Mouse (Mus musculus) neural tube, embryonic 14.5 days (tissue): ENCODE measurements around the gene Dync1i2. TPM values are rescaled to one million over a fixed set of nuclear protein-coding genes. Genes with fewer than 3 reads are reported as not detected.

Experiments
- ATAC-seq: fragments of 200-750 bp; cut with Nextera tagmentation; 2 replicates; pipeline ENCODE4 v1.8.0; 2017; ENCODE audit warnings: low read depth, mild to moderate bottlenecking, moderate TSS enrichment, moderate library complexity
- H3K27ac ChIP-seq: fragments of 300-500 bp; sonication (generic); 2 replicates; pipeline ENCODE4 v1.5.1; 2014; ENCODE audit warnings: low read depth, mild to moderate bottlenecking, control low read depth, low read length, moderate library complexity, mixed read lengths
- H3K27me3 ChIP-seq: fragments of 300-500 bp; sonication (generic); 2 replicates; pipeline ENCODE4 v1.6.1; 2014; ENCODE audit warnings: low read length; ENCODE audit not compliant: control insufficient read depth, insufficient read depth
- H3K36me3 ChIP-seq: fragments of 300-500 bp; sonication (generic); 2 replicates; pipeline ENCODE4 v1.6.1; 2014; ENCODE audit warnings: low read length, mixed read lengths; ENCODE audit not compliant: control insufficient read depth, insufficient read depth
- H3K4me1 ChIP-seq: fragments of 300-500 bp; sonication (generic); 2 replicates; pipeline ENCODE4 v1.6.1; 2014; ENCODE audit warnings: low read length; ENCODE audit not compliant: control insufficient read depth, insufficient read depth
- H3K4me2 ChIP-seq: fragments of 300-500 bp; sonication (generic); 2 replicates; pipeline ENCODE4 v1.6.1; 2014; ENCODE audit warnings: mild to moderate bottlenecking, low read depth, low read length, control low read depth
- H3K4me3 ChIP-seq: fragments of 300-500 bp; sonication (generic); 2 replicates; pipeline ENCODE4 v1.5.1; 2014; ENCODE audit warnings: low read depth, low read length, control low read depth, mixed read lengths
- H3K9ac ChIP-seq: fragments of 300-500 bp; sonication (generic); replicated peaks from 2 replicates; pipeline ENCODE4 v1.6.1; 2014; ENCODE audit warnings: low read depth, mild to moderate bottlenecking, control low read depth, low read length, mixed read lengths
- H3K9me3 ChIP-seq: fragments of 300-500 bp; sonication (generic); 2 replicates; pipeline ENCODE4 v1.6.1; 2016; ENCODE audit warnings: low read length; ENCODE audit not compliant: control insufficient read depth
- WGBS: fragments of 180-500 bp; shearing (Covaris S2); extraction: QIAGEN DNeasy Blood & Tissue Kit; methylation state at CpG from one replicate; pipeline ENCODE4 v1.1.7; 2014; 5-methylcytosine and 5-hydroxymethylcytosine counted together
- polyA plus RNA-seq: library from polyadenylated mRNA; unstranded; fragments of >200 nt; fragmentation: Nextera tagmentation; extraction: Ambion mirVana; gene quantifications from 2 replicates; pipeline ENCODE4 v1.2.1, GENCODE M21; 2014

Gene Dync1i2
- polyA plus RNA-seq, 1 experiment from 2014 or later = 229 TPM

GRCm38 (mm10) chr2:71229603-71230002 lies 18.1 kb downstream of the Dync1i2 start:
- Histone ChIP-seq H3K27me3 (no peaks in the 10 kb centered on the region), H3K9ac (no peak overlapping the region), H3K36me3 (peaks cover 3% of the 10 kb centered on the region), H3K4me2 (no peak overlapping the region), H3K4me3 (no peak overlapping the region), H3K9me3 (no peaks in the 10 kb centered on the region), H3K4me1 (no peaks in the 10 kb centered on the region), H3K27ac (no peak overlapping the region)
- WGBS = 91% methylated on average over 1 of the region's 1 CpGs
- ATAC-seq = no peak

GRCm38 (mm10) chr2:71231951-71232350 lies 20.4 kb downstream of the Dync1i2 start:
- H3K4me1 ChIP-seq = no peaks in the 10 kb centered on the region
- H3K9ac ChIP-seq = no peak overlapping the region
- H3K27ac ChIP-seq = no peak overlapping the region
- H3K36me3 ChIP-seq = peaks cover 10% of the 10 kb centered on the region
- ATAC-seq = no peak
- no peak overlapping the region for H3K4me3 ChIP-seq
- H3K9me3 ChIP-seq = no peaks in the 10 kb centered on the region
- no peaks in the 10 kb centered on the region for H3K27me3 ChIP-seq
- 95% methylated on average over 5 of the region's 5 CpGs for WGBS
- no peak overlapping the region for H3K4me2 ChIP-seq

- Histone ChIP-seq H3K27ac (no peak overlapping the region), H3K4me3 (no peak overlapping the region), H3K4me2 (no peak overlapping the region), H3K4me1 (no peaks in the 10 kb centered on the region), H3K27me3 (no peaks in the 10 kb centered on the region), H3K9ac (no peak overlapping the region), H3K36me3 (peaks cover 13% of the 10 kb centered on the region), H3K9me3 (no peaks in the 10 kb centered on the region)
- 67% methylated on average over 2 of the region's 2 CpGs for WGBS
- ATAC-seq = no peak
Observed at GRCm38 (mm10) chr2:71232976-71233375, 21.5 kb downstream of the Dync1i2 start.

- Histone ChIP-seq H3K27ac (no peak overlapping the region), H3K36me3 (peaks cover 15% of the 10 kb centered on the region), H3K4me2 (no peak overlapping the region), H3K4me1 (no peaks in the 10 kb centered on the region), H3K27me3 (no peaks in the 10 kb centered on the region), H3K9ac (no peak overlapping the region), H3K4me3 (no peak overlapping the region), H3K9me3 (no peaks in the 10 kb centered on the region)
- 96% methylated on average over 4 of the region's 4 CpGs for WGBS
- ATAC-seq = no peak
Observed at GRCm38 (mm10) chr2:71235420-71235819, 23.9 kb downstream of the Dync1i2 start.

- WGBS = 96% methylated on average over 6 of the region's 6 CpGs
- Histone ChIP-seq H3K36me3 (peaks cover 19% of the 10 kb centered on the region), H3K27ac (no peak overlapping the region)
Observed at GRCm38 (mm10) chr2:71236009-71236408, 24.5 kb downstream of the Dync1i2 start.

GRCm38 (mm10) chr2:71241505-71241904 lies 30.0 kb downstream of the Dync1i2 start:
- Histone ChIP-seq H3K9me3 (no peaks in the 10 kb centered on the region), H3K4me1 (peaks cover 14% of the 10 kb centered on the region; the same call in 1 of the 2 replicates), H3K27me3 (no peaks in the 10 kb centered on the region), H3K27ac (no peak overlapping the region), H3K4me3 (no peak overlapping the region), H3K9ac (no peak overlapping the region), H3K36me3 (peaks cover 17% of the 10 kb centered on the region; the same call in 1 of the 2 replicates), H3K4me2 (no peak overlapping the region)
- 91% methylated on average over 2 of the region's 2 CpGs for WGBS
- no peak for ATAC-seq

More at GRCm38 (mm10) chr2:71236009-71236408, 24.5 kb downstream of the Dync1i2 start:
- ATAC-seq = no peak
- Histone ChIP-seq H3K4me2 (no peak overlapping the region), H3K9me3 (no peaks in the 10 kb centered on the region), H3K27me3 (no peaks in the 10 kb centered on the region), H3K4me1 (no peaks in the 10 kb centered on the region), H3K4me3 (no peak overlapping the region), H3K9ac (no peak overlapping the region)

GRCm38 (mm10) chr2:71242180-71242579 lies 30.7 kb downstream of the Dync1i2 start:
- Histone ChIP-seq H3K9me3 (no peaks in the 10 kb centered on the region), H3K9ac (no peak overlapping the region), H3K4me2 (no peak overlapping the region), H3K4me1 (peaks cover 14% of the 10 kb centered on the region; the same call in 1 of the 2 replicates), H3K36me3 (peaks cover 20% of the 10 kb centered on the region; the same call in 1 of the 2 replicates), H3K27me3 (no peaks in the 10 kb centered on the region), H3K27ac (no peak overlapping the region), H3K4me3 (no peak overlapping the region)
- WGBS = 94% methylated on average over 3 of the region's 3 CpGs
- no peak for ATAC-seq

GRCm38 (mm10) chr2:71243058-71243672 lies 31.7 kb downstream of the Dync1i2 start:
- WGBS = 49% methylated on average over 9 of the region's 9 CpGs
- Histone ChIP-seq H3K4me3 (no peak overlapping the region), H3K36me3 (peaks cover 25% of the 10 kb centered on the region), H3K9ac (no peak overlapping the region), H3K27ac (no peak overlapping the region), H3K27me3 (no peaks in the 10 kb centered on the region), H3K4me1 (peaks cover 14% of the 10 kb centered on the region; the same call in 1 of the 2 replicates), H3K4me2 (no peak overlapping the region), H3K9me3 (no peaks in the 10 kb centered on the region)
- ATAC-seq = no peak

- H3K27ac ChIP-seq = peak overlapping the region; percentile 60; the same call in 1 of the 2 replicates
- peaks cover 33% of the 10 kb centered on the region for H3K36me3 ChIP-seq
- no peak overlapping the region for H3K4me3 ChIP-seq
- H3K4me2 ChIP-seq = no peak overlapping the region
- no peaks in the 10 kb centered on the region for H3K9me3 ChIP-seq
- peaks cover 14% of the 10 kb centered on the region; the same call in 1 of the 2 replicates for H3K4me1 ChIP-seq
- no peak for ATAC-seq
- WGBS = 39% methylated on average over 7 of the region's 7 CpGs
- no peaks in the 10 kb centered on the region for H3K27me3 ChIP-seq
- H3K9ac ChIP-seq = no peak overlapping the region
Observed at GRCm38 (mm10) chr2:71244807-71245206, 33.3 kb downstream of the Dync1i2 start.
